Mouse (Mus musculus) small intestine, adult 2 months (tissue): ENCODE results near the gene H2al1a.

ENCODE experiments used
- CTCF ChIP-seq: fragments of 200-500 bp; IDR thresholded peaks from 2 replicates; pipeline ENCODE4 v1.5.1; 2012; ENCODE audit warnings: low read depth, mild to moderate bottlenecking, control low read depth, inconsistent platforms, low read length, moderate library complexity, mixed read lengths; ENCODE audit not compliant: insufficient replicate concordance, insufficient read length; ENCODE audit errors: extremely low read depth
- POLR2A ChIP-seq: fragments of 200-500 bp; IDR thresholded peaks from 2 replicates; pipeline ENCODE4 v1.6.1; 2012; ENCODE audit warnings: low read depth, mild to moderate bottlenecking, control low read depth, inconsistent platforms, low read length, moderate library complexity

GRCm38 (mm10) chrX:11255564-11256360 is 43.3 kb upstream of the H2al1a start:
- TF ChIP-seq POLR2A, result no peak
- TF ChIP-seq CTCF, result no peak
